Mouse (Mus musculus) heart, postnatal 25 days (tissue): ENCODE results near the gene Cpne9. TPM values are rescaled to one million over a fixed set of nuclear protein-coding genes. Genes with fewer than 3 reads are reported as not detected.
"Not testable (repeated sequence)": the region's sequence is repeated elsewhere in the genome, so short reads cannot be mapped to it uniquely, and the experiment has no call there.

ENCODE experiments used
- DNase-seq: peaks from one replicate; pipeline ENCODE4 v3.0.0; 2022; ENCODE audit warnings: low spot score
- intact Hi-C: fragments of 180-260 bp; cut with DNase I; formaldehyde crosslinking; loops from one replicate; pipeline ENCODE4 v1.15.1; 2025
- total RNA-seq, 2 experiments: library from RNA; stranded (reverse); gene quantifications; 2 replicates each; pipeline ENCODE4 v1.2.3; 2021

The Cpne9 gene
- total RNA-seq, 2 experiments from 2014 or later = not detected

DNA sequence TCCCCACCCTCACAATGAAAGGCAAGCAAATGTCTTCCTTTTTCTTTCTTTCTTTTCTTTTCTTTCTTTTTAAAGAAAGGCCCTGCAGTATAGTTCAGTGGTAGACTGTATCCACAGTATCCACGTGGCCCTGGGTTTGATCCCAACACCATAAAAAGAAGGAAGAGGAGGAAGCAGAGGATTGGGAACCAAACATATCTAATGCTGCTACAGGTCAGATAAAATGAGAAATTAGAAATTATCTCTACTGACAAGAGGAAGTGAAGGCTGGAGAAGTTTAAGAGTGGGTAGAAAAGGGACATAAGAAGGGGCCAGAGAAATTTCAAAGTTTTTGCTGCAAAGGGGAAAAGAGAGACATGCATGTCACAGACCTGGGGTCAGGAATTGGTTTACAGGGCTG lies 4.2 kb downstream of the Cpne9 start:
- no peak for DNase-seq
- intact Hi-C loops = no loop called here

DNA sequence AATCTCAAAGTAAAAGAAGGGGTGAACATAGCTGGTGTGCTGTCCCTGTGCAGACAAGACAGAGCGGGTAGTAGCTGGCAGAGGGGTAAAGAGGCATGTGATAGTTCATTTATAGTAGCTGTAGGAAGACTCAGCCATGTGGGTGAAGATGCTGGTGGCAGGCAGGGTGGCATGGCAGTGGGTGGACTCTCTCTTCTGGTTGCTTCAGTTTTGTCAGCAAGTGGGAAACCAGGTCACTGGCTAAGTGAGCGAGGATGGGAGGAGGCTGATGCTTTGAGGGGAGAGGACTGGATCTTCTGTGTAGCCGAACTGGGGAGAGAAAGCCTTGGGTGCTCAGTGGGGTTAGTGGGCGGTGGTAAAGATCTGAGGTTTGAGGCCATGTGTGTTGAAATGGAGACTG lies 5.1 kb downstream of the Cpne9 start:
- DNase-seq = no peak
- intact Hi-C loops = no loop called here

DNA sequence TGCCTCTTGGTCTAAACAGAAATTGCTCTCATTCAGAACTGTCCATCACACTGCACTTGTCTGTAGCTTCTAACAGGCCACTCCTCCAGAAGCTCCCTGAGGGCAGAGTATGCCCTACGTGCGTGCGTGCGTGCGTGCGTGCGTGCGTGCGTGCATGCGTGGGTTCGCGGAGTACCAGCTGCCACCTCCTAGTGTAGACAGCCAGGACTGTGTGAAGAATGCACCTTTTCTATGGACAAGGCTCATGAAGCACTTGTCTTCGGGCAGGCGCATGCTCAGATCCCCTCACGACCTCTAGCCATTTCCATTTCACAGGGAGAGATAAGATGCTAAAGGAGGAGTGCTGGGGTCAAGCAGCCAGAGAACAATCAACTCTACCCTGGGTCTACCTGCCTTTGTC lies 7.2 kb downstream of the Cpne9 start:
- intact Hi-C loops = no loop called here
- no peak for DNase-seq

DNA sequence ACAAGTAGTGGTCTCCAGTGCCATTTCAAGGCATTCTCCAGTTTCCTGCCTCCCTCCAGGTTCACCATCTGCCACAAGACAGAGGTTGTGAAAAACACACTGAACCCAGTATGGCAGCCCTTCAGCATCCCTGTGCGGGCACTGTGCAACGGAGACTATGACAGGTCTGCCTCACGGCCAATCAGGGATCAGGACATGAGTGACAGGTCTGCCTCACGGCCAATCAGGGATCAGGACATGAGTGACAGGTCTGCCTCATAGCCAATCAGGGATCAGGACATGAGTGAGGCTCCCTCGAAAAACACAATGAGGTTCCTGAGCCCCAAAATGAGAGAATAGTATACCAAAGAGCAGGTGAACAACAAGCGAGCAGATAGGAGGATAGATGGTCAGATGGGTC lies 8.2 kb downstream of the Cpne9 start:
- intact Hi-C loops = no loop called here

DNA sequence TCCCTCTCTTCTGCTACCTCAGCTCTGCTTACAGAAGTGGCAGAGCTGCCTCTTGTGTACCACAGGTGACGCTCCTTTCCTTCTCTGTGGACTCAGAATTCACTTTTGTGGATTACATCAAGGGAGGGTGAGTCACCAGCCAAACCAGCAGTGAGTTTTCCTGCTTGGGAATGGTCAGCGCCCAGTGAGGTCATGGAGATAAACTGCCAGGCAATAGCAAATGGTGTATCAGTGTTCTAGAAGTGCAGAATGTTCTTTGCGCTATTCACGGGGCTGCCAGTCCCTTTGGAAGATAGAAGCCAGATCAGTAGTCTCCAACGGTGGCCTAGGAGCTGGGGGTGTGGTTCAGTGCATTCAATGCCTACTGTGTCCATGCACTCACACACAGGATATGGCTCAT lies 10.8 kb downstream of the Cpne9 start:
- no peak for DNase-seq
- intact Hi-C loops = no loop called here

More for the DNA sequence above, 8.2 kb downstream of the Cpne9 start:
- no peak for DNase-seq

DNA sequence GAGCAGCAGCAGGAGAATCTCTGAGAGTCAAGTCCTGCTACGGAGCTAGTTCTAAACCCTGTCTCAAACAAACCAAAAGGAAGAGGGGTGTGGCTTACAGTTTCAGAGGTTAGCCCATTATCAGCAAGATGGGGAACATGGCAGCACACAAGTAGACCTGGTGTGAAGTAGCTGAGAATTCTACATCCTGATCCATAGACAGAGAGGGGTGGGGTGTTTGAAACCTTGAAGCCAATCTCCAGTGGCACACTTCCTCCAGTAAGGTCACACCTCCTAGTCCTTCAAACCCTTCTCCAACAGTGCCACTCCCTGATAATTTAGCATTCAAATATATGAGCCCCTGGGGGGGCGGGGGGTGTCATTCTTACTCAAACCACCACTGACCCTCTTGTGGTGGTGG lies 13.9 kb downstream of the Cpne9 start:
- intact Hi-C loops = no loop called here
- no peak for DNase-seq

DNA sequence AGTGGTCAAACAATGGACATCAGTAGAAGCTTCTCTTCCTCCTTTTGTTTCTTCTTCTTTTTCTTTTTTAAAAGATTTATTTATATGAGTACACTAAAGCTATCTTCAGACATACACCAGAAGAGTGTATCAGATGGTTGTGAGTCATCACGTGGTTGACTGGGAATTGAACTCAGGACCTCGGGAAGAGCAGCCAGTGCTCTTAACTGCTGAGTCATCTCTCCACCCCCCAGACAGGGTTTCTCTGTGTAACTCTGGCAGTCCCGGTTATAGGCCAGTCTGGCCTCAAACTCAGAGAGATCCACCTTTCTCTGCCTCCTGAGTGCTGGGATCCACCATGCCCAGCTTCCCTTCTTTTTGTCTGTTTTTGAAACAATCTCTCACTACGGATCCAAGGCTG lies 14.5 kb downstream of the Cpne9 start:
- no peak for DNase-seq
- intact Hi-C loops = no loop called here

DNA sequence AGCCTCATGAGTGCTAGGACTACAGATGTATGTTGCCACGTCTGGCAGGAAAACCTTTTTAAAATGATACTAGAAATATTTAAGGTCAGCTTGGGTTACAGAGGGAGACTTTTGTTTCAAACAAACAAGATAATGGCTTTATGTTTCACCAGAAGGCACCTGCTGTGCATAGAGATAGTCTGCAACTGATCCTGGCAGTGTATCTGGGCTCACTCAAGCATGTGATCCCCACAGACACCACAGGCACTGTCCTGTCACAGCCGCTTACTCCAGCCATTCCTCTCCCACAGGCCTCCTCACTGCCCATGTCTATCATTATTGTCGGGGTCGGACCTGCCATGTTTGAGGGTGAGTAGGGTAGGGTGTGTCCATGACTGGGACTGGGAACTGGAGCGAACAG lies 19.2 kb downstream of the Cpne9 start:
- intact Hi-C loops = loop anchor here (5.0 to 10.0 kb wide), 5 partner anchors 64 to 604 kb away; partner anchors contain the start of genes Mtmr14, Rad18 and Setd5
- DNase-seq = no peak

DNA sequence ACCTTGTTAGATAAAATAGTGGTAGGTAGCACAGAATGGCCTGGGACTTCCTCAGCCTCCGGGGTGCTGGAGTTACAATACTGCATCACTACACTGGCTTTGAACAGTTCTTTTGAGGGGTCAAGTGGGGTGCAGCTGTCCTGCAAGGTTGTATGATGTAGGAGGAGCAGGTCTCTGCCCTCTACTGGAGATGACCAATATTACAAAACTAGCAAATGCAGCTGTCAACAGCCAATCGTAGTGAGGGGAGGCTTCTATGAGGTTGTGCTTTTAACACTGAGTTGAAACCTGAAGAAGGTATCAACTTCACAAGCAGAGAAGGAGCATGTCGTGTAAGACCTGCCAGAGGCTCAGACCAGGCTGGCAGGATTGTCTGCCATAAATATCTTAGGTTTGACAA lies 20.2 kb downstream of the Cpne9 start:
- intact Hi-C loops = loop anchor here (5.0 to 10.0 kb wide), 5 partner anchors 65 to 605 kb away; partner anchors contain the start of genes Mtmr14, Rad18 and Setd5
- no peak for DNase-seq

DNA sequence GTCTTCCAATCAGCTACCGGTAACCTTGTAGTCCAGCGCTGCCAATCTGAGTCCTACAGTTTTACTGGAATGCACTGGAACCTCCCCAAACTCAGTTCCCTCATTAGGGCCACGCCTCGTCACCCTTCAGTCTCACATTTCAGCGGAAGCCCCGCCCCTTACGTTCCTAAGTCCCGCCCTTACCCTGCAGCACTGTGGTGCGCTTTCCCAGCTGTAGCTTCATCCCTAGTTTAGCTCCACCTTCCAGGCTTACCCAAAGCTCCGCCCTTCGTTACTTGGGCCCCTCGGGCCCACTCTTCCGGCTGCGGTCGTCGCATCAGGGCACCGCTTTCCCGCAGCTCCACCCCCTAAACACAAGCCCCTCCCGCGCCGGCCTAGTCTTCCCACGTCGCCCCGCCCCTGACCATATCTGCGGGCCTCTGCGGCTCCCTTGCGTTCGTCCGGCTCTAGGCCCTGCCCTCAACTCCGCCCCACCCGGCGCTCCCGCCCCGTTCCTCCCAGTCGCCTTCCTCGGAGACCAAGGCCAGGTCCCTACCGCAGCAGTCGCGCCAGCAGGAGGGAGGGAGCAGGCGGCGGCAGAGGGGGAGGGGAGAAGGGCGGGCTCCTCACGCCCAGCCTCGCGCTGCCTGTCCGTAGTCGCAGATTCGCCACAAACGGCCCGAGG lies 24.3 kb downstream of the Cpne9 start:
- peak; percentile 100 for DNase-seq
- intact Hi-C loops = loop anchor here (5.0 to 10.0 kb wide), 2 partner anchors 232 to 259 kb away; partner anchors contain the start of genes Setd5 and Thumpd3

DNA sequence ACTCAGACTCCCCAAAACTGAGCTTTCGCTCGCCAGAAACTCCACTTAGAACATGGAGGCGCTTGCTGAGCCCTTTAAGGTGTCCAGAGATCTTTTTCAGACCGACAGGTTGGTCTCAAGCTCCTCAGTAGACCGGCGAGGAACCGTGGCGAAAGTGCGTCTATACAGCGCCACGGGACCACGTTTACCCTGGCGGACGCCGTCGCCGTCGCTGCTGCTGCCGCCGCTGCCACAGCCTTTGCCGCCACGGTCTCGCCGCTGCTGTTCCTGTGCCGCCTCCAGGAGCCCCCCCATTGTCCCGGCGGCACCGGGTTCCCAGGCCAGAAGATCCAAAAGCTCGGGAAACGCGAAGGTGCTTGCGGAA lies 24.9 kb downstream of the Cpne9 start, which contains the start of gene Brpf1:
Gene Brpf1, plus strand, starts transcription at position 152 of the 364 bp plus-strand sequence.
- intact Hi-C loops = loop anchor here (1.0 to 10.0 kb wide), 3 partner anchors 17 to 260 kb away; partner anchors contain the start of genes Setd5 and Thumpd3
- DNase-seq = no peak

DNA sequence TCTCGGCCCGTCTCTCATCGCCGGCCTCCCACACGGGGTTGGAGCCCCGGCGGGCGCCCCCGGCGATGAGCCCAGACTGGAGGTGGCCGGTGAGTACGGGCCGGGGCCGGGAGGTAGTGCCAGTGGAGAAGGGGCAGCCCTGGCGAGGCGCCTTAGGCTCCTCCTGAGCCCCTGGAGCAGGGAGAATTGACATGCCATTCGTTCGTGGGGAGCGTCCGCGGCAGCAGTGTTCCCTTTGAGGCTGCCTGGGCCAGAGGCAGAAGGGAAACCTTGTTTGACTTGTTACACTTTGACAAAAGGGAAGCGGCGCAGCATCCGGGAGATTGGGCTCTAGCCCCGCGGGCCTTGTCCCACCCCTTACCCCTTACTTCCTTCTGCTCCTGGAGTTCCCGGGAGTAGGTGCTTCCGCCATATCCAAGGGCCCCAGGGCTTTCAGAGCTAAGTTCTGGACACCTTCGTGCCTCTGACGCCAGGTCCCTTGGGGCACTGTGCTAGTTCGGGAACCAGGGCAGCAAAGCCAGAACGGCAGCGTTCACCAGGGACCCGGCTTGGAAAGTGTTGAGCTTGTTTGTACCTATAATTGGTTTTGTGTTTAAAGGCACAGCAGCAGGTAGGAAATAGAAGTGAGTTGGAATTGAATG lies 25.5 kb downstream of the Cpne9 start:
- intact Hi-C loops = loop anchor here (1.0 to 10.0 kb wide), 3 partner anchors 17 to 260 kb away; partner anchors contain the start of genes Setd5 and Thumpd3
- DNase-seq = peak; percentile 27

DNA sequence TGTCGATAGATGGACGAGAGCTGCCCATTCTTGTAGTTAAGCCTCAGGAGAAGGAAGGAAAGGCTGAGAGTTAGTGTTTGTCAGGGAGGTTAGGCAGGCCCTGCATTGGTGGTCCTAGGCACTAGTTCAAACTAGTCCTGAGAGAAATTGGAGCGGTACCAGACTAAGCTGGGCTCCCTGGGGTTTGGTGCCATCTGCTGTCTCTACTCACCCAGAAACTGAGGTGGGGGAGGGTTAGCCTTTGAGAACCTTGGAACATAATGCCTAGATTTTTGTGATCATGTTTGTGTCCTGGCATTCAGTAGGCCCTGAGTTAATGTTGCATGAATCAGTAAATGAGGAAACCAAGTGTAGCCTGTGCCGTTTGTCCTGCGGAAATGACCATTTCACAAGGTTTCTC lies 26.0 kb downstream of the Cpne9 start:
- DNase-seq = no peak
- intact Hi-C loops = loop anchor here (5.0 to 10.0 kb wide), 2 partner anchors 233 to 261 kb away; partner anchors contain the start of genes Setd5 and Thumpd3

DNA sequence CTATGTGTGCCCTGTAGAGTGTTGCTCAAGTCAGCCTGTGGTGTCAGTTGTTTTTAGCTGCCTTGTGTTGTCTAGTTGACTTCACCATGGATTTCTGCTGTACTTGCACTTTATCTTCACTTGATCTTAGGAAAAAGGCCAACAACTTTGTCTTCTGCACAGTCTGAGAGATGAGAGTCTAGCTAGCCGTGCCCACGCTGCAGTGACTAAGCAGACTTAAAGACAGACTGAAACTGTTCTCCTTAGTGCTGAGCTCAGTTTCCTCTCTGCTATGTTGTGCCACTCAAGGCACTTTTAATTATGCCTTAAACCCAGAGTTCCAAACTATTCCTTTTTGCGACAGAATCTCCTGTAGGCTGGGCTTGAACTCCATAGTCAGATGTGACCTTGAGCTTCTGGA lies 33.9 kb downstream of the Cpne9 start:
- intact Hi-C loops = no loop called here
- no peak for DNase-seq

DNA sequence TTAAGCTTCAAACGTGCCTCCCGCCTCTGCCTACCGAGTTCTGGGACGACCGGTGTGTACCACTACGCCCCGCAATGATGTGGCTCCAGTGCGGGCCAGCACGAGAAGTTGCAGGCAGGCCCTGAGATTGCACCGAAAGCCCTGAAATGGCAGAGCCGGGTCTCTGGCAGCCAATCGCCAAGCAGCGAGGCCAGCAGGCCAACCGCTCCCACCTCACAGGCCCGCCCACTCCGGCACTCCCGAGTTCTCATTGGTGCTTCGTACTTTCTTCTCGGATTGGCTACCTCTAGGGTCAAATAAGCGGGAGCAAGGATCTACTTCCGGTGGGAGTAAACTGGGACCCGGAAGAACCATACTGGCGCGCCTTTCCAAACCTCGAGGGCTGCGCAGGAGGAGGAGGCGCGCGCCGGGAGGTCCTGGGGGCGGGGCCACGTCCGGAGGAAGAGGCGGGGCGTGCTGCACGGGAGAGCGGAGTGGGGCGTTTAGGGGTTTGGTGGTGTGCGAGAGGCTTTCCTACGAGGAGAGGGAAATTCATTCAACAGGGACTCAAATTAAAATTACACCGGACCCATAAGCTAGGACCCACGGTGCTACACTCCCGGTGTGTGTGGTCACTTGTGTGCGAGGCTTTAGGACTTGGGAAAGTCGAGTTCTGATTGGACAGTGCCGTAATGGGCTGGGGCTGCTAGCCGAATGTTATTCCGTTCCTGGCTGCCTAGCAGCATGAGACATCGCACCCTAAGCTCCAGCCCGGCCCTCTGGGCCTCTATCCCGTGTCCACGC lies 44.6 kb downstream of the Cpne9 start, which contains the start of gene Ogg1:
Gene Ogg1, plus strand, starts transcription at position 440 of the 783 bp plus-strand sequence.
- intact Hi-C loops = no loop called here
- DNase-seq = peak; percentile 99

DNA sequence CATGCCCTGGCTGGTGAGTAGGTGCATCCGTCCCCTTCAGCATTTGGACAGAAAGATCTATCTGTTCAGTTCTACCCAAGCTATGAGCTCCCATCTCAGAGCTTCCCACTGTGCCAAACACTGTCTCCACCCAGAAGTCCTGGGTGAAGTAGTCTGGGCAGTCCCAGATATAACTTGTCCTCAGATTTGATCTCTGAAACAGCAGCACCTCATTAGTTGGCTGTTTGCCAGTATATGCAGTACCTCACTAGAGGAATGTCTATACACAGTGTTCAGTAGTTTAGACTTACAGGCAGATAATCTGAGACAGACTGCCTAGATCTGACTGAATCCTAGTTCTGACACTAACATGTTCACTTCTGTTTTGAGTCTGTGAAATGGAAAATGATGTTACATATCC lies 47.3 kb downstream of the Cpne9 start:
- intact Hi-C loops = no loop called here
- DNase-seq = no peak

DNA sequence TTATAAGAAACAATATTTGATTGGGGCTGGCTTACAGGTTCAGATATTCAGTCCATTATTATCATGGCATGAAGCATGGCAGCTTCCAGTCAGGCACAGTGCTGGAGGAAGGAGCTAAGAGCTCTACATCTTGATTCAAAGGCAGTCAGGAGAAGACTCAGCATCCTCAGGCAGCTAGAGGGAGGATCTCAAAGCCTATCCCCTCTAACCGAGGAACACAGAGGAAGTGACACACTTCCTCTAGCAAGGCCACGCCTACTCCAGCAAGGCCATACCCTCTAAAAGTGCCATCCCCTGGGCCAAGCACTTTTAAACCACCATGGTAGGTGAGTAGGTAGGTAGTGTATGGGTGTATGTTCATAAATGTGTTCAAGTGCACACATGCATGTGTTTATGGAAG lies 48.4 kb downstream of the Cpne9 start:
- no peak for DNase-seq
- intact Hi-C loops = loop anchor here (2.0 to 5.0 kb wide), 2 partner anchors 44 to 142 kb away; partner anchors contain the start of gene Il17rc

DNA sequence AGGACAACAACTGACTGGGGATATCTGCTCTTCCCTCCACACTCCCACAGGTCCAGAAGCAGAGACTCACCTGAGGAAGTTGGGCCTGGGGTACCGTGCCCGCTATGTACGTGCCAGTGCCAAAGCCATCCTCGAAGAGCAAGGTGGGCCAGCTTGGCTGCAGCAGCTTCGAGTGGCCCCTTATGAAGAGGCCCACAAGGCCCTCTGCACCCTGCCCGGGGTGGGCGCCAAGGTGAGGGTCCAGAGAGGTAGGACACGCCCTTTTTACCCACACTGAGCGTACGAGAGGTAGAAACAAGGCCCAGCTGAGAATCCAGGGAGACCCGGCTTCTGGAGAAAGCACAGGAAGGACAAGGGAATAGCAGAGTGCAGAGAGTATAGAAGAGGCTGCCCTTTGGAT lies 49.6 kb downstream of the Cpne9 start:
- DNase-seq = no peak
- intact Hi-C loops = loop anchor here (2.0 to 5.0 kb wide), 2 partner anchors 43 to 141 kb away; partner anchors contain the start of gene Il17rc

DNA sequence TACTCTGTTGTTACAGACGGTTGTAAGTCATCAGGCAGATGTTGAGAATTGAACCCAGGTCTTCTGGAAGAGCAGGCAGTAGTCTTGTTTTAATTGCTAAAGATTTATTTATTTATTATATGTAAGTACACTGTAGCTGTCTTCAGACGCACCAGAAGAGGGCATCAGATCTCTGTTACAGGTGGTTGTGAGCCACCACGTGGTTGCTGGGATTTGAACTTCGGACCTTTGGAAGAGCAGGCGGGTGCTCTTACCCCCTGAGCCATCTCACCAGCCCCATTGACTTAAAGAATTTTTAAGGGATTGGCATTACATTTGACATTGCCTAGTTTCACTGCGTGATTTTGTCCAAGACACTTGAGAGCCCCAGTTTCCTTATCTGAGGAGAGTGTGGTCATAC lies 50.6 kb downstream of the Cpne9 start:
- not testable (repeated sequence) for DNase-seq
- intact Hi-C loops = loop anchor here (5.0 kb wide), 1 partner anchor 140 kb away; the partner anchor contains the start of gene Il17rc
